Mouse (Mus musculus) left cerebral cortex, adult 2 months (tissue): ENCODE results near the gene AL607142.1. TPM values are rescaled to one million over a fixed set of nuclear protein-coding genes. Genes with fewer than 3 reads are reported as not detected.

Source experiments
- DNase-seq, 2 experiments: peaks; one replicate each; pipeline ENCODE4 v3.0.0; 2021 to 2022; ENCODE audit warnings: low spot score in 2 of 2, mixed read lengths in 1 of 2; ENCODE audit errors: extremely low spot score in 1 of 2
- H3K27ac ChIP-seq: fragments of 200-600 bp; 2 replicates; pipeline ENCODE4 v1.8.1; 2022
- H3K4me3 ChIP-seq: fragments of 200-600 bp; 2 replicates; pipeline ENCODE4 v1.8.1; 2022
- CTCF ChIP-seq: fragments of 200-600 bp; IDR thresholded peaks from 2 replicates; pipeline ENCODE4 v1.8.1; 2022; ENCODE audit warnings: antibody characterized with exemption, mild to moderate bottlenecking, moderate library complexity
- intact Hi-C: fragments of 180-260 bp; cut with DNase I; formaldehyde crosslinking; loops from one replicate; pipeline ENCODE4 v1.15.1; 2025
- total RNA-seq, 2 experiments: library from RNA; stranded (reverse); gene quantifications; 2 replicates each; pipeline ENCODE4 v1.2.3; 2021

The AL607142.1 gene
- total RNA-seq, 2 experiments from 2014 or later = not detected

GRCm38 (mm10) chr4:120058794-120059193 lies 6.0 kb upstream of the AL607142.1 start:
- Histone ChIP-seq H3K27ac (no peak overlapping the region; the same call in 1 of the 2 replicates), H3K4me3 (no peak overlapping the region)
- no peak for TF ChIP-seq CTCF
- intact Hi-C loops = no loop called here
- no peak for DNase-seq

- TF ChIP-seq CTCF = no peak
- DNase-seq = no peak
- no peak overlapping the region for H3K4me3 ChIP-seq
- intact Hi-C loops = no loop called here
- H3K27ac ChIP-seq = no peak overlapping the region
Measured at GRCm38 (mm10) chr4:120061727-120062126, 3.1 kb upstream of the AL607142.1 start.

- intact Hi-C loops = no loop called here
- H3K4me3 ChIP-seq = no peak overlapping the region
Measured at GRCm38 (mm10) chr4:120062198-120062597, 2.6 kb upstream of the AL607142.1 start.

GRCm38 (mm10) chr4:120062754-120063153 lies 2.0 kb upstream of the AL607142.1 start:
- DNase-seq = no peak
- H3K27ac ChIP-seq = no peak overlapping the region
- no peak overlapping the region for H3K4me3 ChIP-seq
- intact Hi-C loops = no loop called here
- no peak for TF ChIP-seq CTCF

More at GRCm38 (mm10) chr4:120062198-120062597, 2.6 kb upstream of the AL607142.1 start:
- DNase-seq = no peak
- no peak overlapping the region for H3K27ac ChIP-seq
- TF ChIP-seq CTCF = no peak

- no peak overlapping the region for H3K4me3 ChIP-seq
- DNase-seq = no peak
- H3K27ac ChIP-seq = peak overlapping the region; percentile 55
- intact Hi-C loops = no loop called here
- no peak for TF ChIP-seq CTCF
Measured at GRCm38 (mm10) chr4:120063353-120064124, 1.3 kb upstream of the AL607142.1 start.

GRCm38 (mm10) chr4:120066841-120067591 lies 2.2 kb downstream of the AL607142.1 start:
- intact Hi-C loops = no loop called here
- H3K4me3 ChIP-seq = no peak overlapping the region
- H3K27ac ChIP-seq = no peak overlapping the region
- TF ChIP-seq CTCF = no peak
- DNase-seq = no peak

- DNase-seq = no peak
- no peak overlapping the region for H3K27ac ChIP-seq
- intact Hi-C loops = no loop called here
- no peak overlapping the region for H3K4me3 ChIP-seq
- TF ChIP-seq CTCF = no peak
Measured at GRCm38 (mm10) chr4:120067592-120068235, 2.9 kb downstream of the AL607142.1 start.

GRCm38 (mm10) chr4:120068883-120069581 lies 4.2 kb downstream of the AL607142.1 start:
- TF ChIP-seq CTCF = no peak
- no peak overlapping the region for H3K27ac ChIP-seq
- no peak overlapping the region for H3K4me3 ChIP-seq
- intact Hi-C loops = no loop called here
- DNase-seq = no peak

- Histone ChIP-seq H3K4me3 (no peak overlapping the region), H3K27ac (no peak overlapping the region)
- TF ChIP-seq CTCF = no peak
- no peak for DNase-seq
- intact Hi-C loops = no loop called here
Measured at GRCm38 (mm10) chr4:120069582-120069980, 4.8 kb downstream of the AL607142.1 start.

- Histone ChIP-seq H3K4me3 (no peak overlapping the region), H3K27ac (0 out of 2 replicates have a peak overlapping the region, but pooled peaks have one; percentile 32)
- TF ChIP-seq CTCF = no peak
- no peak for DNase-seq
- intact Hi-C loops = no loop called here
Measured at GRCm38 (mm10) chr4:120071411-120071810, 6.6 kb downstream of the AL607142.1 start.

GRCm38 (mm10) chr4:120071842-120072507 lies 7.2 kb downstream of the AL607142.1 start:
- no peak overlapping the region for H3K27ac ChIP-seq
- TF ChIP-seq CTCF = no peak
- intact Hi-C loops = no loop called here
- no peak overlapping the region for H3K4me3 ChIP-seq
- DNase-seq = no peak
